ENCODE assay signal across 8 mouse cellular contexts in genomic region chr10:84851981-84852979, GRCm38 (mm10).
A peak's percentile ranks its signal among the peaks of the same experiment; 100 is the strongest.
DNase-seq lines count a peak whose midpoint lies in the region; ATAC-seq and TF ChIP-seq lines count a peak whose summit lies in the region.

No protein-coding gene starts in this region.

- H3K27me3 ChIP-seq in limb, embryonic 11.5 days (ENCODE audit: control insufficient read depth, insufficient read depth, low read length): no peaks in the 10 kb centered on the region
- H3K27me3 ChIP-seq in limb, embryonic 10.5 days (ENCODE audit: low read depth, poor library complexity, severe bottlenecking): no peaks in the 10 kb centered on the region
- H3K27me3 ChIP-seq in forebrain, embryonic 10.5 days (ENCODE audit: poor library complexity, severe bottlenecking): peaks cover 42% of the 10 kb centered on the region
- H3K27me3 ChIP-seq in heart, embryonic 12.5 days (replicated peaks): peaks cover 39% of the 10 kb centered on the region
- no peaks in the 10 kb centered on the region for H3K27me3 ChIP-seq in lung, postnatal 0 days (replicated peaks; ENCODE audit: insufficient read depth, low read length)

- no peak overlapping the region for H3K4me2 ChIP-seq in limb, embryonic 11.5 days (ENCODE audit: low read depth, severe bottlenecking)
- no peak overlapping the region for H3K4me2 ChIP-seq in heart, embryonic 12.5 days
- no peak overlapping the region for H3K4me2 ChIP-seq in lung, postnatal 0 days (replicated peaks; ENCODE audit: low read depth, low read length)

- DNase-seq in limb, embryonic 11.5 days (ENCODE audit: low spot score): peak; percentile 20
- DNase-seq in limb, embryonic 10.5 days (ENCODE audit: low spot score): no peak
- DNase-seq in forebrain, embryonic 10.5 days (ENCODE audit: extremely low spot score, low spot score): no peak
- DNase-seq in kidney, postnatal 36 days: peak; percentile 76 to 91
- DNase-seq in lung, postnatal 0 days (ENCODE audit: low spot score): peak; percentile 46
- DNase-seq in right cerebral cortex, adult 18-20 months: peak; percentile 78
- no peak for DNase-seq in thymus, postnatal 14 days

- H3K4me1 ChIP-seq in limb, embryonic 11.5 days (ENCODE audit: control insufficient read depth, insufficient read depth, low read length): no peaks in the 10 kb centered on the region
- 0 out of 2 replicates have a peak, but pooled peaks cover 2% of the 10 kb centered on the region for H3K4me1 ChIP-seq in limb, embryonic 10.5 days
- peaks cover 36% of the 10 kb centered on the region for H3K4me1 ChIP-seq in forebrain, embryonic 10.5 days
- H3K4me1 ChIP-seq in heart, embryonic 12.5 days (replicated peaks): peaks cover 19% of the 10 kb centered on the region
- peaks cover 7% of the 10 kb centered on the region; the same call in 1 of the 2 replicates for H3K4me1 ChIP-seq in lung, postnatal 0 days (ENCODE audit: insufficient read depth, low read depth, low read length)

- no peak overlapping the region for H3K4me3 ChIP-seq in limb, embryonic 11.5 days (ENCODE audit: low read depth, low read length)
- H3K4me3 ChIP-seq in limb, embryonic 10.5 days: no peak overlapping the region
- no peak overlapping the region for H3K4me3 ChIP-seq in forebrain, embryonic 10.5 days
- no peak overlapping the region for H3K4me3 ChIP-seq in heart, embryonic 12.5 days
- H3K4me3 ChIP-seq in lung, postnatal 0 days (ENCODE audit: low read depth, low read length): no peak overlapping the region

- no peak overlapping the region for H3K9ac ChIP-seq in limb, embryonic 11.5 days (ENCODE audit: low read length)
- H3K9ac ChIP-seq in heart, embryonic 12.5 days: peak overlapping the region; percentile 30; the same call in 1 of the 2 replicates
- no peak overlapping the region for H3K9ac ChIP-seq in lung, postnatal 0 days (replicated peaks; ENCODE audit: low read depth)

- no peak for TF ChIP-seq EP300 in lung, postnatal 0 days (IDR thresholded peaks at IDR 0.05)

- ATAC-seq in limb, embryonic 11.5 days (ENCODE audit: insufficient number of reproducible peaks, low FRiP score, low TSS enrichment, low read depth): no peak
- ATAC-seq in heart, embryonic 12.5 days (ENCODE audit: insufficient number of reproducible peaks, low FRiP score): no peak
- ATAC-seq in lung, postnatal 0 days: peak; percentile 65

- no peaks in the 10 kb centered on the region for H3K36me3 ChIP-seq in limb, embryonic 11.5 days (ENCODE audit: control insufficient read depth, insufficient read depth, low read length)
- H3K36me3 ChIP-seq in limb, embryonic 10.5 days: no peaks in the 10 kb centered on the region
- peaks cover 79% of the 10 kb centered on the region for H3K36me3 ChIP-seq in forebrain, embryonic 10.5 days (replicated peaks)
- no peaks in the 10 kb centered on the region for H3K36me3 ChIP-seq in heart, embryonic 12.5 days
- no peaks in the 10 kb centered on the region for H3K36me3 ChIP-seq in lung, postnatal 0 days (ENCODE audit: insufficient read depth, low read length)

- no peaks in the 10 kb centered on the region for H3K9me3 ChIP-seq in limb, embryonic 11.5 days (ENCODE audit: control insufficient read depth, low read length)
- H3K9me3 ChIP-seq in limb, embryonic 10.5 days (replicated peaks): no peaks in the 10 kb centered on the region
- no peaks in the 10 kb centered on the region; the same call in 1 of the 2 replicates for H3K9me3 ChIP-seq in forebrain, embryonic 10.5 days
- H3K9me3 ChIP-seq in heart, embryonic 12.5 days (replicated peaks): no peaks in the 10 kb centered on the region
- no peaks in the 10 kb centered on the region for H3K9me3 ChIP-seq in lung, postnatal 0 days (ENCODE audit: low read length)

- H3K27ac ChIP-seq in limb, embryonic 11.5 days (replicated peaks; ENCODE audit: low read depth, low read length): no peak overlapping the region
- H3K27ac ChIP-seq in limb, embryonic 10.5 days: no peak overlapping the region
- peak overlapping the region; percentile 75 for H3K27ac ChIP-seq in forebrain, embryonic 10.5 days
- H3K27ac ChIP-seq in heart, embryonic 12.5 days (ENCODE audit: poor library complexity, severe bottlenecking): no peak overlapping the region
- no peak overlapping the region for H3K27ac ChIP-seq in lung, postnatal 0 days (ENCODE audit: low read length)

- WGBS in limb, embryonic 11.5 days: 64% methylated on average over 12 of the region's 12 CpGs
- WGBS in limb, embryonic 10.5 days: 77% methylated on average over 12 of the region's 12 CpGs
- 81% methylated on average over 12 of the region's 12 CpGs for WGBS in forebrain, embryonic 10.5 days
- WGBS in heart, embryonic 12.5 days: 42% methylated on average over 12 of the region's 12 CpGs
- WGBS in lung, postnatal 0 days: 31% methylated on average over 12 of the region's 12 CpGs

- no peak for TF ChIP-seq CTCF in lung, postnatal 0 days (IDR thresholded peaks at IDR 0.05)

Comparison
In these comparisons a context has a peak if more than half of its experiments do, and no peak if none do; other contexts are left out.
1. DNase-seq: peak in limb, embryonic 11.5 days (single experiment), kidney, postnatal 36 days (2 of 2), lung, postnatal 0 days (single experiment) and right cerebral cortex, adult 18-20 months (single experiment); none in limb, embryonic 10.5 days (single experiment), forebrain, embryonic 10.5 days (single experiment) and thymus, postnatal 14 days (single experiment).